In genomic region chr1:160250782-160251181, GRCm38 (mm10) we compare ENCODE assay signal across 20 mouse cellular contexts. TPM values are rescaled to one million over a fixed set of nuclear protein-coding genes. Genes with fewer than 3 reads are reported as not detected.
DNase-seq lines count a peak whose midpoint lies in the region; ATAC-seq and TF ChIP-seq lines count a peak whose summit lies in the region.
"Had no signal": no experiment of that assay in that cellular context is flagged by ENCODE, and none has a peak within 500 bp of the region (broad histone marks: within the 10 kb centered on the region; RNA-seq: fewer than 3 reads in every experiment).

No protein-coding gene starts in this region.

- no peaks in the 10 kb centered on the region for H3K9me3 ChIP-seq in embryonic facial prominence, embryonic 11.5 days (replicated peaks; ENCODE audit: control insufficient read depth, low read length)
- no peaks in the 10 kb centered on the region for H3K9me3 ChIP-seq in embryonic facial prominence, embryonic 10.5 days
- peaks cover 5% of the 10 kb centered on the region for H3K9me3 ChIP-seq in heart, embryonic 16.5 days (replicated peaks; ENCODE audit: control insufficient read depth, low read length)
- no peaks in the 10 kb centered on the region for H3K9me3 ChIP-seq in lung, postnatal 0 days (ENCODE audit: low read length)
- H3K9me3 ChIP-seq in stomach, postnatal 0 days (ENCODE audit: control insufficient read depth, low read length), result no peaks in the 10 kb centered on the region
- H3K9me3 ChIP-seq: forebrain, embryonic 12.5 days; midbrain, embryonic 12.5 days had no signal

- DNase-seq in embryonic facial prominence, embryonic 11.5 days (ENCODE audit: low spot score), result peak; percentile 29
- no peak for DNase-seq in embryonic facial prominence, embryonic 10.5 days (ENCODE audit: low spot score)
- no peak for DNase-seq in heart, postnatal 10 days
- DNase-seq in lung, postnatal 0 days (ENCODE audit: low spot score), result peak; percentile 6
- DNase-seq in lung, postnatal 25 days (ENCODE audit: low spot score), result no peak
- DNase-seq in stomach, postnatal 0 days (ENCODE audit: low spot score), result no peak
- DNase-seq in cerebellum, adult 11-12 months, result no peak
- DNase-seq: adrenal gland, postnatal 25 days; cerebellum, adult 9-11 months; gastrocnemius, postnatal 14 days; heart, adult 2 months; heart, postnatal 4 days; kidney, adult 2 months had no signal

- ATAC-seq in embryonic facial prominence, embryonic 11.5 days (replicated peaks; ENCODE audit: insufficient number of reproducible peaks, low FRiP score, low TSS enrichment, low read depth), result no peak
- no peak for ATAC-seq in heart, embryonic 16.5 days (replicated peaks; ENCODE audit: extremely low read depth, insufficient read depth, low FRiP score)
- ATAC-seq in lung, postnatal 0 days, result 0 out of 2 replicates have a peak, but pooled peaks have one; percentile 17
- ATAC-seq in stomach, postnatal 0 days (ENCODE audit: low FRiP score, low TSS enrichment), result no peak
- ATAC-seq: inflammation-experienced regulatory T-cells, adult 6 months had no signal

- no peaks in the 10 kb centered on the region for H3K4me1 ChIP-seq in embryonic facial prominence, embryonic 11.5 days (ENCODE audit: control insufficient read depth, insufficient read depth, low read length)
- H3K4me1 ChIP-seq in embryonic facial prominence, embryonic 10.5 days, result peaks cover 16% of the 10 kb centered on the region
- peaks cover 27% of the 10 kb centered on the region for H3K4me1 ChIP-seq in heart, embryonic 16.5 days (ENCODE audit: control insufficient read depth, insufficient read depth, low read length)
- H3K4me1 ChIP-seq in lung, postnatal 0 days (ENCODE audit: insufficient read depth, low read depth, low read length), result no peaks in the 10 kb centered on the region
- H3K4me1 ChIP-seq in stomach, postnatal 0 days (replicated peaks; ENCODE audit: control insufficient read depth, insufficient read depth), result no peaks in the 10 kb centered on the region
- H3K4me1 ChIP-seq: forebrain, embryonic 12.5 days; midbrain, embryonic 12.5 days had no signal

- no peak for TF ChIP-seq EP300 in lung, postnatal 0 days (IDR thresholded peaks at IDR 0.05)
- no peak for TF ChIP-seq EP300 in stomach, postnatal 0 days (optimal IDR thresholded peaks at IDR 0.05)

- 52% methylated on average over 4 of the region's 4 CpGs for WGBS in embryonic facial prominence, embryonic 11.5 days
- WGBS in embryonic facial prominence, embryonic 10.5 days, result 62% methylated on average over 4 of the region's 4 CpGs
- 22% methylated on average over 4 of the region's 4 CpGs for WGBS in heart, embryonic 16.5 days
- 31% methylated on average over 4 of the region's 4 CpGs for WGBS in lung, postnatal 0 days
- WGBS in stomach, postnatal 0 days, result 43% methylated on average over 4 of the region's 4 CpGs

- no peaks in the 10 kb centered on the region for H3K36me3 ChIP-seq in embryonic facial prominence, embryonic 11.5 days (replicated peaks; ENCODE audit: control insufficient read depth, insufficient read depth, low read depth, low read length)
- H3K36me3 ChIP-seq in embryonic facial prominence, embryonic 10.5 days (replicated peaks), result no peaks in the 10 kb centered on the region
- peaks cover 8% of the 10 kb centered on the region; the same call in 1 of the 2 replicates for H3K36me3 ChIP-seq in heart, embryonic 16.5 days (ENCODE audit: control insufficient read depth, insufficient read depth)
- H3K36me3 ChIP-seq in lung, postnatal 0 days (ENCODE audit: insufficient read depth, low read length), result no peaks in the 10 kb centered on the region; the same call in 1 of the 2 replicates
- 0 out of 2 replicates have a peak, but pooled peaks cover 2% of the 10 kb centered on the region for H3K36me3 ChIP-seq in stomach, postnatal 0 days (ENCODE audit: control insufficient read depth, insufficient read depth, low read length)
- H3K36me3 ChIP-seq: forebrain, embryonic 12.5 days; midbrain, embryonic 12.5 days had no signal

- H3K4me3 ChIP-seq in embryonic facial prominence, embryonic 11.5 days (ENCODE audit: low read depth, low read length), result no peak overlapping the region
- no peak overlapping the region for H3K4me3 ChIP-seq in embryonic facial prominence, embryonic 10.5 days
- H3K4me3 ChIP-seq in heart, embryonic 16.5 days (ENCODE audit: low read length), result no peak overlapping the region
- peak overlapping the region; percentile 1 for H3K4me3 ChIP-seq in lung, postnatal 0 days (ENCODE audit: low read depth, low read length)
- H3K4me3 ChIP-seq in stomach, postnatal 0 days (ENCODE audit: low read depth, low read length), result no peak overlapping the region
- H3K4me3 ChIP-seq: erythroblast, embryonic 14.5 days; forebrain, embryonic 12.5 days; heart, adult 2 months; midbrain, embryonic 12.5 days had no signal

- H3K9ac ChIP-seq in embryonic facial prominence, embryonic 11.5 days (replicated peaks; ENCODE audit: low read length), result no peak overlapping the region
- no peak overlapping the region for H3K9ac ChIP-seq in heart, embryonic 16.5 days (ENCODE audit: low read length)
- H3K9ac ChIP-seq in lung, postnatal 0 days (replicated peaks; ENCODE audit: low read depth), result peak overlapping the region; percentile 6; the same call in 1 of the 2 replicates
- no peak overlapping the region for H3K9ac ChIP-seq in stomach, postnatal 0 days (ENCODE audit: low read length)
- H3K9ac ChIP-seq: forebrain, embryonic 12.5 days; hindbrain, embryonic 14.5 days; midbrain, embryonic 12.5 days had no signal

- TF ChIP-seq CTCF in lung, postnatal 0 days (IDR thresholded peaks at IDR 0.05), result no peak
- no peak for TF ChIP-seq CTCF in stomach, postnatal 0 days (IDR thresholded peaks at IDR 0.05; ENCODE audit: low read depth)

- H3K27ac ChIP-seq in embryonic facial prominence, embryonic 11.5 days (replicated peaks; ENCODE audit: low read depth, low read length), result no peak overlapping the region
- no peak overlapping the region for H3K27ac ChIP-seq in embryonic facial prominence, embryonic 10.5 days (replicated peaks)
- H3K27ac ChIP-seq in heart, embryonic 16.5 days (ENCODE audit: low read length), result 0 out of 2 replicates have a peak overlapping the region, but pooled peaks have one; percentile 7
- peak overlapping the region; percentile 29 for H3K27ac ChIP-seq in lung, postnatal 0 days (ENCODE audit: low read length)
- H3K27ac ChIP-seq in stomach, postnatal 0 days (replicated peaks), result peak overlapping the region; percentile 61; the same call in 1 of the 2 replicates
- H3K27ac ChIP-seq: forebrain, embryonic 12.5 days; heart, adult 2 months; hindbrain, embryonic 14.5 days; kidney, postnatal 0 days; midbrain, embryonic 12.5 days had no signal

- no peak overlapping the region for H3K4me2 ChIP-seq in embryonic facial prominence, embryonic 11.5 days (ENCODE audit: low read depth, low read length)
- H3K4me2 ChIP-seq in heart, embryonic 16.5 days (ENCODE audit: low read depth, low read length), result no peak overlapping the region
- peak overlapping the region; percentile 30 for H3K4me2 ChIP-seq in lung, postnatal 0 days (replicated peaks; ENCODE audit: low read depth, low read length)
- H3K4me2 ChIP-seq in stomach, postnatal 0 days (replicated peaks; ENCODE audit: low read depth), result no peak overlapping the region
- H3K4me2 ChIP-seq: forebrain, embryonic 12.5 days; hindbrain, embryonic 14.5 days; midbrain, embryonic 12.5 days had no signal

- no peaks in the 10 kb centered on the region for H3K27me3 ChIP-seq in embryonic facial prominence, embryonic 11.5 days (ENCODE audit: control insufficient read depth, insufficient read depth, low read length)
- H3K27me3 ChIP-seq in embryonic facial prominence, embryonic 10.5 days (replicated peaks; ENCODE audit: low read depth, poor library complexity, severe bottlenecking), result no peaks in the 10 kb centered on the region
- H3K27me3 ChIP-seq in heart, embryonic 16.5 days (ENCODE audit: control insufficient read depth, insufficient read depth, low read length), result no peaks in the 10 kb centered on the region
- H3K27me3 ChIP-seq in lung, postnatal 0 days (replicated peaks; ENCODE audit: insufficient read depth, low read length), result no peaks in the 10 kb centered on the region
- H3K27me3 ChIP-seq in stomach, postnatal 0 days (ENCODE audit: control insufficient read depth, insufficient read depth, low read length), result no peaks in the 10 kb centered on the region
- H3K27me3 ChIP-seq: forebrain, embryonic 12.5 days; midbrain, embryonic 12.5 days had no signal

- intact Hi-C loops in heart, postnatal 10 days (cut with DNase I), result no loop called here

RNA-seq across cellular contexts. Expression of gene Cacybp, which starts 38.1 kb away (rescaled TPM):
- polyA plus RNA-seq in embryonic facial prominence, embryonic 11.5 days (2014; fragmentation: Nextera tagmentation; extraction: Ambion mirVana), result 314 and 333 TPM in 2 replicates
- polyA plus RNA-seq in embryonic facial prominence, embryonic 10.5 days (2016; fragmentation: Nextera tagmentation; extraction: Ambion mirVana), result 354 and 357 TPM in 2 replicates
- polyA plus RNA-seq in heart, embryonic 16.5 days (2015; fragmentation: Nextera tagmentation; extraction: Ambion mirVana), result 146 and 196 TPM in 2 replicates
- total RNA-seq in heart, postnatal 10 days (2021), result 10 to 100 TPM; 60.5 to 62.1 TPM
- polyA plus RNA-seq in lung, postnatal 0 days (2015; fragmentation: Nextera tagmentation; extraction: Ambion mirVana), result 82.5 and 102 TPM in 2 replicates
- 106 and 119 TPM in 2 replicates for polyA plus RNA-seq in stomach, postnatal 0 days (2015; fragmentation: Nextera tagmentation; extraction: Ambion mirVana)

RNA-seq across cellular contexts. Expression of gene Mrps14, which starts 55.8 kb away (rescaled TPM):
- polyA plus RNA-seq in embryonic facial prominence, embryonic 11.5 days (2014; fragmentation: Nextera tagmentation; extraction: Ambion mirVana), result 244 and 248 TPM in 2 replicates
- 231 and 235 TPM in 2 replicates for polyA plus RNA-seq in embryonic facial prominence, embryonic 10.5 days (2016; fragmentation: Nextera tagmentation; extraction: Ambion mirVana)
- polyA plus RNA-seq in heart, embryonic 16.5 days (2015; fragmentation: Nextera tagmentation; extraction: Ambion mirVana), result 201 and 210 TPM in 2 replicates
- 10 to 100 TPM; 96.6 to 98.2 TPM for total RNA-seq in heart, postnatal 10 days (2021)
- polyA plus RNA-seq in lung, postnatal 0 days (2015; fragmentation: Nextera tagmentation; extraction: Ambion mirVana), result 176 and 180 TPM in 2 replicates
- 248 and 259 TPM in 2 replicates for polyA plus RNA-seq in stomach, postnatal 0 days (2015; fragmentation: Nextera tagmentation; extraction: Ambion mirVana)

Comparison
In these comparisons a context has a peak if more than half of its experiments do, and no peak if none do; other contexts are left out.
1. DNase-seq: peak in embryonic facial prominence, embryonic 11.5 days (single experiment) and lung, postnatal 0 days (single experiment); none in embryonic facial prominence, embryonic 10.5 days (single experiment), heart, postnatal 10 days (0 of 2), lung, postnatal 25 days (single experiment), stomach, postnatal 0 days (single experiment) and cerebellum, adult 11-12 months (single experiment).
2. H3K27ac ChIP-seq: peak in heart, embryonic 16.5 days (single experiment), lung, postnatal 0 days (single experiment) and stomach, postnatal 0 days (single experiment); none in embryonic facial prominence, embryonic 11.5 days (single experiment) and embryonic facial prominence, embryonic 10.5 days (single experiment).